Mouse (Mus musculus): ENCODE measurements around the gene Stk11. TPM values are rescaled to one million over a fixed set of nuclear protein-coding genes. Genes with fewer than 3 reads are reported as not detected.

Gene Stk11
- total RNA-seq, 2 experiments from 2014 or later = 174 to 213 TPM

- ATAC-seq (replicated peaks; ENCODE audit: low FRiP score, low TSS enrichment, poor library complexity, severe bottlenecking) = no peak
Observed at GRCm38 (mm10) chr10:80140666-80141035, 25.0 kb downstream of the Stk11 start, which contains the start of gene Cbarp. TSS of gene Cbarp (minus strand) at chr10:80140835.

- peak; percentile 70 for ATAC-seq (replicated peaks; ENCODE audit: low FRiP score, low TSS enrichment, poor library complexity, severe bottlenecking)
Observed at GRCm38 (mm10) chr10:80141243-80141642, 25.6 kb downstream of the Stk11 start.

- peak; percentile 69 for ATAC-seq (replicated peaks; ENCODE audit: low FRiP score, low TSS enrichment, poor library complexity, severe bottlenecking)
Observed at GRCm38 (mm10) chr10:80141786-80142529, 26.4 kb downstream of the Stk11 start.

- no peak for ATAC-seq (replicated peaks; ENCODE audit: low FRiP score, low TSS enrichment, poor library complexity, severe bottlenecking)
Observed at GRCm38 (mm10) chr10:80142530-80142925, 26.9 kb downstream of the Stk11 start.

- no peak for ATAC-seq (replicated peaks; ENCODE audit: low FRiP score, low TSS enrichment, poor library complexity, severe bottlenecking)
Observed at GRCm38 (mm10) chr10:80143664-80144063, 28.1 kb downstream of the Stk11 start.

- no peak for ATAC-seq (replicated peaks; ENCODE audit: low FRiP score, low TSS enrichment, poor library complexity, severe bottlenecking)
Observed at GRCm38 (mm10) chr10:80144159-80144558, 28.6 kb downstream of the Stk11 start.

GRCm38 (mm10) chr10:80144864-80145838 lies 29.5 kb downstream of the Stk11 start:
- no peak for ATAC-seq (replicated peaks; ENCODE audit: low FRiP score, low TSS enrichment, poor library complexity, severe bottlenecking)

- no peak for ATAC-seq (replicated peaks; ENCODE audit: low FRiP score, low TSS enrichment, poor library complexity, severe bottlenecking)
Observed at GRCm38 (mm10) chr10:80145896-80146295, 30.3 kb downstream of the Stk11 start.

- ATAC-seq (replicated peaks; ENCODE audit: low FRiP score, low TSS enrichment, poor library complexity, severe bottlenecking) = no peak
Observed at GRCm38 (mm10) chr10:80146568-80147011, 31.0 kb downstream of the Stk11 start.

- ATAC-seq (replicated peaks; ENCODE audit: low FRiP score, low TSS enrichment, poor library complexity, severe bottlenecking) = no peak
Observed at GRCm38 (mm10) chr10:80147146-80147718, 31.6 kb downstream of the Stk11 start.

- ATAC-seq (replicated peaks; ENCODE audit: low FRiP score, low TSS enrichment, poor library complexity, severe bottlenecking) = peak; percentile 7; the same call in 1 of the 2 replicates
Observed at GRCm38 (mm10) chr10:80147719-80148601, 32.4 kb downstream of the Stk11 start, which contains the start of gene Midn. TSS of gene Midn (plus strand) at chr10:80148272.

GRCm38 (mm10) chr10:80148610-80149290 lies 33.1 kb downstream of the Stk11 start:
- peak; percentile 50 for ATAC-seq (replicated peaks; ENCODE audit: low FRiP score, low TSS enrichment, poor library complexity, severe bottlenecking)

GRCm38 (mm10) chr10:80149291-80150225 lies 34.0 kb downstream of the Stk11 start:
- ATAC-seq (replicated peaks; ENCODE audit: low FRiP score, low TSS enrichment, poor library complexity, severe bottlenecking) = peak; percentile 62

GRCm38 (mm10) chr10:80150226-80151210 lies 34.9 kb downstream of the Stk11 start:
- ATAC-seq (replicated peaks; ENCODE audit: low FRiP score, low TSS enrichment, poor library complexity, severe bottlenecking) = no peak

GRCm38 (mm10) chr10:80151211-80152034 lies 35.8 kb downstream of the Stk11 start:
- ATAC-seq (replicated peaks; ENCODE audit: low FRiP score, low TSS enrichment, poor library complexity, severe bottlenecking) = no peak
